Mouse (Mus musculus) small intestine, adult 2 months (tissue): Measurements from ENCODE around the gene C130050O18Rik. TPM values are rescaled to one million over a fixed set of nuclear protein-coding genes. Genes with fewer than 3 reads are reported as not detected.

ENCODE experiments used
- H3K27ac ChIP-seq: fragments of 200-500 bp; 2 replicates; pipeline ENCODE4 v1.5.1; 2012; ENCODE audit warnings: low read depth, low read length, control low read depth, inconsistent platforms; ENCODE audit not compliant: insufficient read depth
- H3K27me3 ChIP-seq: fragments of 200-500 bp; 2 replicates; pipeline ENCODE4 v1.6.1; 2012; ENCODE audit warnings: mild to moderate bottlenecking, moderate library complexity, low read length, inconsistent platforms; ENCODE audit not compliant: control insufficient read depth, insufficient read depth
- H3K36me3 ChIP-seq: fragments of 200-500 bp; 2 replicates; pipeline ENCODE4 v1.6.1; 2012; ENCODE audit warnings: mild to moderate bottlenecking, low read length, control low read depth, inconsistent platforms; ENCODE audit not compliant: control insufficient read depth, insufficient read depth
- H3K4me1 ChIP-seq: fragments of 200-500 bp; 2 replicates; pipeline ENCODE4 v1.6.1; 2012; ENCODE audit warnings: low read length, inconsistent platforms, mixed read lengths; ENCODE audit not compliant: control insufficient read depth, insufficient read depth, insufficient read length
- H3K4me3 ChIP-seq: fragments of 200-500 bp; 2 replicates; pipeline ENCODE4 v1.5.1; 2012; ENCODE audit warnings: low read depth, mild to moderate bottlenecking, control low read depth, inconsistent platforms, low read length, moderate library complexity
- CTCF ChIP-seq: fragments of 200-500 bp; IDR thresholded peaks from 2 replicates; pipeline ENCODE4 v1.5.1; 2012; ENCODE audit warnings: low read depth, mild to moderate bottlenecking, control low read depth, inconsistent platforms, low read length, moderate library complexity, mixed read lengths; ENCODE audit not compliant: insufficient replicate concordance, insufficient read length; ENCODE audit errors: extremely low read depth
- POLR2A ChIP-seq: fragments of 200-500 bp; IDR thresholded peaks from 2 replicates; pipeline ENCODE4 v1.6.1; 2012; ENCODE audit warnings: low read depth, mild to moderate bottlenecking, control low read depth, inconsistent platforms, low read length, moderate library complexity
- WGBS: fragments of 180-500 bp; shearing (Covaris S2); methylation state at CpG from one replicate; pipeline ENCODE4 v1.1.7; 2018; 5-methylcytosine and 5-hydroxymethylcytosine counted together
- polyA plus RNA-seq: library from polyadenylated mRNA; depleted of rRNA; stranded (reverse); fragments of >200 nt; gene quantifications from 2 replicates; pipeline ENCODE4 v1.2.3, GENCODE M21; 2012; rRNA removed

Gene C130050O18Rik
- polyA plus RNA-seq, 1 experiment = 3.5 TPM

GRCm38 (mm10) chr5:139449926-139450325 is 44.8 kb downstream of the C130050O18Rik start:
- Histone ChIP-seq H3K36me3 (no peaks in the 10 kb centered on the region), H3K4me3 (no peak overlapping the region), H3K4me1 (no peaks in the 10 kb centered on the region), H3K27me3 (no peaks in the 10 kb centered on the region), H3K27ac (no peak overlapping the region)
- 79% methylated on average over 4 of the region's 4 CpGs for WGBS
- TF ChIP-seq CTCF (no peak), POLR2A (no peak)

DNA sequence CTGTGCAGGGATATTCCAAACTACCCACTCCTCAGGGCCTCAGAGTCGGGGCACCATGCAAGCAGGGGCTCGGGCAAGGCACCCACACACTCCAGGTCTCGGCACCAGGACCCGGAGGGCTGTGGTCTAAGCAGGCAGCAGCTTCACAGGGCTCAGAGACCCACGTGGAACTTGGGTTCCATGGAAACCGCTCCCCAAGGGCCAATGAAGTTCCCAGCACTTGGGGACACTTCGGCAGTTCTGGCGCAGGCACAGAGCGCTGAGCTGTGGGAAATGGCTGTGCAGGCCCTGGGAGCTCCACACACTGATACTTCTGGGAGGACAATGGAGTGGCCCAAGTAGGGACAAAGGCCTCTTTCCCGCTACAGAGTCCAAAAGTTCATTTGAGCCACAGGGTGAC is 48.0 kb downstream of the C130050O18Rik start:
- 88% methylated on average over 10 of the region's 10 CpGs for WGBS

GRCm38 (mm10) chr5:139455166-139455565 is 50.1 kb downstream of the C130050O18Rik start:
- Histone ChIP-seq H3K27me3 (no peaks in the 10 kb centered on the region), H3K4me1 (no peaks in the 10 kb centered on the region), H3K27ac (no peak overlapping the region), H3K4me3 (no peak overlapping the region), H3K36me3 (no peaks in the 10 kb centered on the region)
- TF ChIP-seq CTCF (no peak), POLR2A (no peak)
- WGBS = 94% methylated on average over 12 of the region's 12 CpGs

More for the DNA sequence above, 48.0 kb downstream of the C130050O18Rik start:
- TF ChIP-seq CTCF (no peak), POLR2A (no peak)
- Histone ChIP-seq H3K27me3 (no peaks in the 10 kb centered on the region), H3K4me1 (no peaks in the 10 kb centered on the region), H3K27ac (no peak overlapping the region), H3K4me3 (no peak overlapping the region), H3K36me3 (no peaks in the 10 kb centered on the region)

DNA sequence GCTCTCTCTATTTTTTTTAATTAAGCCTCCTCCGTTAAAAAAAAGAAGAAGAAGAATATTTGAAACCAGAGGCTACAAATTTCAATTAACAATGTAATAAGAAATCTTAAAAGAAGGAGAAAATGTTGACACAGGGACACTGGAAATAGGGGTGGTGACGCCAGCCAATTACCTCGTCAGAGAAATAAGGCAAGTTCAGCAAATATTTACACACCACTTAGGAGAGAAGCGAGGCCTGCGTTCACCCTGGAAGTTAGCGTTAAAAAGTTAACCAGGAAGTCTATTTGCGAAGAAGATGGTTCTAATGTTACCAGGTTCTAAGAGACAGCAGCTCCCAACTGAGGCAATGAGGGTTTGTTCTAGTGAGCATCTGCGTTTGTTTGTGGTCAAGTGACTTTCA is 52.2 kb downstream of the C130050O18Rik start:
- Histone ChIP-seq H3K4me3 (no peak overlapping the region), H3K27me3 (no peaks in the 10 kb centered on the region), H3K36me3 (no peaks in the 10 kb centered on the region), H3K4me1 (no peaks in the 10 kb centered on the region), H3K27ac (no peak overlapping the region)
- no peak for TF ChIP-seq CTCF
- no peak for TF ChIP-seq POLR2A
- 29% methylated on average over 8 of the region's 8 CpGs for WGBS

GRCm38 (mm10) chr5:139459938-139460337 is 54.9 kb downstream of the C130050O18Rik start:
- Histone ChIP-seq H3K4me3 (peak overlapping the region; percentile 65), H3K27me3 (no peaks in the 10 kb centered on the region), H3K36me3 (no peaks in the 10 kb centered on the region), H3K4me1 (no peaks in the 10 kb centered on the region; the same call in 1 of the 2 replicates), H3K27ac (no peak overlapping the region)
- 3% methylated on average over 10 of the region's 10 CpGs for WGBS
- no peak for TF ChIP-seq CTCF
- no peak for TF ChIP-seq POLR2A

- TF ChIP-seq CTCF = no peak
- TF ChIP-seq POLR2A = no peak; the same call in 1 of the 2 replicates
- 5% methylated on average over 42 of the region's 42 CpGs for WGBS
- H3K4me1 ChIP-seq = peaks cover 5% of the 10 kb centered on the region; the same call in 1 of the 2 replicates
- no peaks in the 10 kb centered on the region for H3K27me3 ChIP-seq
- peak within 1 kb of the TSS; percentile 65 for H3K4me3 ChIP-seq
- H3K36me3 ChIP-seq = no peaks in the 10 kb centered on the region
- no peak within 1 kb of the TSS for H3K27ac ChIP-seq
These were observed 55.4 kb downstream of the C130050O18Rik start, which contains the start of gene 3110082I17Rik for GRCm38 (mm10) chr5:139460384-139461067. 3110082I17Rik (minus strand) TSS chr5:139460527.

DNA sequence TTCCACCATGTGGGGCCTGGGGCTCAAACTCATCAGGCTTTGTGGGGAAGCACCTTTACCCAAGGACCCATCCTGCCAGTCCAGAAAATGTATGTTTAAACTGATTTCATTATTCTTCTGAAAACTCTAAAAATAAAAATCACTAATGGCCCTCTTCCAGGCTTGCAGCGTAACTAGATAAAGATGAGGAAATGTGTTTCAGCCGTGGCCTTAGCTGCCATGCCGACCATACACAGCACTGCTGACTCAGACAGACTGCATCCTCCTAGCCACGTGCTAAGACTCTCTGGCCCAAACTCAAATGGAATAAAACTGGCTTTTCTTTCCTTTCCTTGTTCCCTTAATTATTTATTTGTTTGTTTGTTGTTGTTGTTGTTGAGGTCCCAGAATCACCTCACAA is 59.8 kb downstream of the C130050O18Rik start:
- H3K27ac ChIP-seq = peak overlapping the region; percentile 39; the same call in 1 of the 2 replicates
- WGBS = 17% methylated on average over 4 of the region's 4 CpGs
- peaks cover 12% of the 10 kb centered on the region; the same call in 1 of the 2 replicates for H3K4me1 ChIP-seq
- H3K4me3 ChIP-seq = no peak overlapping the region
- H3K27me3 ChIP-seq = no peaks in the 10 kb centered on the region
- no peak for TF ChIP-seq POLR2A
- TF ChIP-seq CTCF = no peak
- H3K36me3 ChIP-seq = no peaks in the 10 kb centered on the region

Other genes with a start within 250 kb of the C130050O18Rik start
- gene Sun1, start 204.6 kb upstream of the C130050O18Rik start, polyA plus RNA-seq = 15.4 and 27.5 TPM in 2 replicates
- gene Get4, start 153.0 kb upstream of the C130050O18Rik start, polyA plus RNA-seq = 82.6 and 240 TPM in 2 replicates
- 57.8 and 234 TPM in 2 replicates for gene Adap1, start 79.7 kb upstream of the C130050O18Rik start, polyA plus RNA-seq
- 58.8 and 104 TPM in 2 replicates for gene Cox19, start 53.9 kb upstream of the C130050O18Rik start, polyA plus RNA-seq
- 0.32 and 2.0 TPM in 2 replicates for gene Cyp2w1, start 52.7 kb upstream of the C130050O18Rik start, polyA plus RNA-seq
- gene Gpr146, start 27.6 kb upstream of the C130050O18Rik start, polyA plus RNA-seq = 4.0 and 6.8 TPM in 2 replicates
- gene Gper1, start 17.9 kb downstream of the C130050O18Rik start, polyA plus RNA-seq = 1.8 and 2.1 TPM in 2 replicates
- 6.1 and 6.2 TPM in 2 replicates for gene 3110082I17Rik, start 55.2 kb downstream of the C130050O18Rik start, polyA plus RNA-seq
- gene Zfand2a, start 79.3 kb downstream of the C130050O18Rik start, polyA plus RNA-seq = 9.6 and 22.6 TPM in 2 replicates
- gene Uncx, start 138.2 kb downstream of the C130050O18Rik start, polyA plus RNA-seq = not detected in 2 replicates